Mouse (Mus musculus): ENCODE data around the gene Rpl23.

GRCm38 (mm10) chr11:97811569-97812362, 29.5 kb upstream of the Rpl23 start:
- TF ChIP-seq CTCF (IDR thresholded peaks at IDR 0.05; ENCODE audit: low read depth) (no peak), EP300 (IDR thresholded peaks at IDR 0.05; ENCODE audit: low read depth) (no peak)

Data from liver, embryonic 14.5 days (tissue).